Mouse (Mus musculus): ENCODE measurements around the gene Chd3.

GRCm38 (mm10) chr11:69316361-69316760 lies 52.8 kb downstream of the Chd3 start:
- TF ChIP-seq GATA1 (IDR thresholded peaks at IDR 0.05; ENCODE audit: borderline replicate concordance, low read length) (no peak), FLI1 (IDR thresholded peaks at IDR 0.05; ENCODE audit: low read length) (no peak)
